Mouse (Mus musculus): ENCODE results near the gene Col6a4.

- TF ChIP-seq GATA1 (IDR thresholded peaks at IDR 0.05; ENCODE audit: borderline replicate concordance, low read length) (no peak), FLI1 (IDR thresholded peaks at IDR 0.05; ENCODE audit: low read length) (no peak)
Observed at GRCm38 (mm10) chr9:106039276-106039675, 57.3 kb downstream of the Col6a4 start.

All from megakaryocyte, embryonic 14.5 days (primary cell).